Mouse (Mus musculus): ENCODE results near the gene Tpi1.
"Not testable (repeated sequence)": the region's sequence is repeated elsewhere in the genome, so short reads cannot be mapped to it uniquely, and the experiment has no call there.

Gene Tpi1

GRCm38 (mm10) chr6:124831199-124831598, 17.1 kb upstream of the Tpi1 start:
- DNase-seq (ENCODE audit: low read depth): not testable (repeated sequence)

- peak; percentile 93 for DNase-seq (ENCODE audit: low read depth)
These were observed 16.0 kb upstream of the Tpi1 start for GRCm38 (mm10) chr6:124829799-124830700.

GRCm38 (mm10) chr6:124828868-124829798, 15.0 kb upstream of the Tpi1 start, which contains the start of the genes Usp5 and Cdca3:
Usp5 (minus strand) TSS chr6:124829484.
Cdca3 (plus strand) TSS chr6:124829547.
- DNase-seq (ENCODE audit: low read depth): peak; percentile 99

GRCm38 (mm10) chr6:124828101-124828592, 14.1 kb upstream of the Tpi1 start:
- no peak for DNase-seq (ENCODE audit: low read depth)

- no peak for DNase-seq (ENCODE audit: low read depth)
These were observed 8.0 kb upstream of the Tpi1 start for GRCm38 (mm10) chr6:124822049-124822448.

GRCm38 (mm10) chr6:124820891-124821290, 6.8 kb upstream of the Tpi1 start:
- no peak for DNase-seq (ENCODE audit: low read depth)

GRCm38 (mm10) chr6:124817971-124818370, 3.9 kb upstream of the Tpi1 start:
- no peak for DNase-seq (ENCODE audit: low read depth)

- DNase-seq (ENCODE audit: low read depth): no peak
These were observed 3.5 kb upstream of the Tpi1 start for GRCm38 (mm10) chr6:124817563-124817962.

- no peak for DNase-seq (ENCODE audit: low read depth)
These were observed 3.0 kb upstream of the Tpi1 start for GRCm38 (mm10) chr6:124817125-124817524.

GRCm38 (mm10) chr6:124816611-124817010, 2.5 kb upstream of the Tpi1 start:
- DNase-seq (ENCODE audit: low read depth): no peak

GRCm38 (mm10) chr6:124814858-124815774, 1.0 kb upstream of the Tpi1 start:
- no peak for DNase-seq (ENCODE audit: low read depth)

- no peak for DNase-seq (ENCODE audit: low read depth)
These were observed 352 bp upstream of the Tpi1 start for GRCm38 (mm10) chr6:124814448-124814847.

- no peak for DNase-seq (ENCODE audit: low read depth)
These were observed 600 bp downstream of the Tpi1 start for GRCm38 (mm10) chr6:124813496-124813895.

- no peak for DNase-seq (ENCODE audit: low read depth)
These were observed 1.2 kb downstream of the Tpi1 start for GRCm38 (mm10) chr6:124812848-124813247.

GRCm38 (mm10) chr6:124811701-124812560, 2.2 kb downstream of the Tpi1 start:
- no peak for DNase-seq (ENCODE audit: low read depth)

GRCm38 (mm10) chr6:124811403-124811665, 2.8 kb downstream of the Tpi1 start:
- DNase-seq (ENCODE audit: low read depth): no peak

GRCm38 (mm10) chr6:124810566-124811402, 3.3 kb downstream of the Tpi1 start:
- not testable (repeated sequence) for DNase-seq (ENCODE audit: low read depth)

GRCm38 (mm10) chr6:124809775-124810538, 4.1 kb downstream of the Tpi1 start:
- no peak for DNase-seq (ENCODE audit: low read depth)
